Mouse (Mus musculus): Measurements from ENCODE around the gene Mink1.
A peak's percentile ranks its signal among the peaks of the same experiment; 100 is the strongest.

GRCm38 (mm10) chr11:70615074-70615473, 52.4 kb downstream of the Mink1 start:
- no peak; the same call in 1 of the 2 replicates for TF ChIP-seq CTCF (IDR thresholded peaks at IDR 0.05; ENCODE audit: borderline replicate concordance, control insufficient read depth, extremely low read depth, insufficient read depth, low read length, poor library complexity)
- peak; percentile 58 for TF ChIP-seq POLR2A (IDR thresholded peaks at IDR 0.05; ENCODE audit: control insufficient read depth, extremely low read depth, insufficient read depth, low read length, poor library complexity)

Data from thymus, adult 2 months (tissue).